Mouse (Mus musculus): ENCODE measurements around the gene Gm8879.
"Not testable (repeated sequence)": the region's sequence is repeated elsewhere in the genome, so short reads cannot be mapped to it uniquely, and the experiment has no call there.

- TF ChIP-seq POLR2A (IDR thresholded peaks at IDR 0.05; ENCODE audit: borderline replicate concordance, control insufficient read depth, low read depth, low read length); CTCF (IDR thresholded peaks at IDR 0.05; ENCODE audit: control insufficient read depth, insufficient read depth, low read length): not testable (repeated sequence)
Measured at GRCm38 (mm10) chr5:11138031-11138430, 10.6 kb downstream of the Gm8879 start.

Data from bone marrow, adult 2 months (tissue).